Mouse (Mus musculus): ENCODE measurements at regions not wholly inside any gene's neighbourhood (a gene's known extent, or its start where the extent isn't known, plus 50 kb on each side); places are given as distances from the start of the nearest gene placed in this dataset.

DNA sequence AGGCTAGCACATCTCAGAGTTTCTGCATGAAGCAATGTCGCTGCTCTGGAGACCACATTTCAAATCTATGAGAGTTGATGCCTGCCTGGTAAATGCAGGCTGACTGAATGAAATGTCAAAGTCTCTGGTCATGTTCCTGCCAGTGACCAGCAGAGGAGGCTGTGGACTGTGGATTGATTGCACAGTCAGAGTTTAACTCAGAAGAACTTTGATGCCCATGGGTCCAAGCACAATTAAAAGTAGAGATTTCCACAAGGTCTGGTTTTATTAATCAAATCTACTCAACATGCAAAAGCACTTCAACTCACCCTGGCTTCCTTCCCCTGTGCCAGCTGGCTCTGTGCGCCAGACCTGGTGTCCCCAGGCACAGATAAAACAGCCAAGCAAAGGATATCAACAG is 81.3 kb downstream of the Hsd17b3 start:
- no peak for DNase-seq (ENCODE audit: low spot score in 2 of 2)

DNA sequence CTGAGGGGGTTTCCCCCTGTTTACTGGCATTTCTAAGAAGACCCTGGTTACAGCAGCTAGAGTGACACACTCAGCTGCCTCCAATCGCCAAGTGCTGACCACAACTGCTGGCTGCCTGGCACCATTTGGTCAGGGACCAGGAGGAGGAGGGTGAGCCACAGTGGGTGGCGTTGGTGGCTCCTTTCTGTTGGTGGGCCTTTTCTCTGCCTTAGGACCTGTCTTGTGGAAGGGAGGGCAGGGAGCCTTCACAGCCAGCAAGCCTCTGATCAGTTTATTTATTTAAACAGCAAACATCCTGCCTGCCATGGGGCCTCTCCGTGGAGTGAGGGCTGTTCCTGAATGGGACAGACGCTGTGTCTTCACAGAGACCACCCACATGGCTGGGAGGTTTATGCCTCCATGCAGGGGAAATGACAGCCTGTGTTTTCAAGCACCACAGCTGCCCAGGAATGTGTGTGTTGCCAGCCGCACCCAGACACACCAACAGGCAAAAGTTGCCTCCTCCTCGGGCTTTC is 86.0 kb downstream of the Hsd17b3 start:
- no peak for DNase-seq (ENCODE audit: low spot score in 2 of 2)

DNA sequence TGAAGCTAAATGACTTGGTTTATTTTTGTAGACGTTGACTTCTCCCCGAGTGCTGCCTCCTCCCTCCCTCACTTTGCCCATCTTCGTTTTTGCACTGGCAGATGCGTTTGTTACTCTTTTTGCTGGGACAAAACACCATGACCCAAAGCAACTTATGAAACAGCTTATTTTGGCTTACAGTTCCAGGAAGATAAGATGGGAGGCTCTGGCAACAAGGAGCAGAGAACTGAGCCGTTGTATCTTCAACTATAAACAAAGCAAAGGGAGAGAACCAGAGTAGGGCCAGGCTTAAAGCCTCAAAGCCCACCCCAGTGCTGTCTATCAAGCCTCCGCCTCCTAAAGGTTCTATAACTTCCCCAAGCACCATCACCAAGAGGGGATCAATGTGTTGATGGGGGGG is 88.7 kb downstream of the Hsd17b3 start:
- DNase-seq (ENCODE audit: low spot score in 2 of 2), result peak in 1 of 2 experiments; percentile 19

DNA sequence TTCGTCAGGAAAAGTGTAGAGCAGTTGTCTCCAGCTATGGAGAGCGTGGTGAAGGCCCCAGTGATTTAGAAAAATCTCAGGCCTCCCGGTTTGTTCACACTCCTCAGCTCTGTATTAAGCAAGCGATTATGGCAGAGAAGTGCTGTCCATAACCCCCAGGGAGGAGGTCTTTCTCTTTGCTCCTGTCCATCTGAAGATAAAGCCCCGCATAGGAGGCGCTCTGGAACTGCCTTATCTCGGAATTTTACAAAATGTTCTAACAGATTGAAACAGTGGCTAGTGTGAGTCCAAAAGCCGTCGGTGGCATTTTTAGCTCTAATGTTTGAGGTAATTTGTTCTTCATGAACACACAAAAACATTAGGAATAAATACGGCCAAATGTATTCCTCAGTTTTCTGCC is 90.4 kb downstream of the Hsd17b3 start:
- peak; percentile 49 to 53 for DNase-seq (ENCODE audit: low spot score in 2 of 2)

DNA sequence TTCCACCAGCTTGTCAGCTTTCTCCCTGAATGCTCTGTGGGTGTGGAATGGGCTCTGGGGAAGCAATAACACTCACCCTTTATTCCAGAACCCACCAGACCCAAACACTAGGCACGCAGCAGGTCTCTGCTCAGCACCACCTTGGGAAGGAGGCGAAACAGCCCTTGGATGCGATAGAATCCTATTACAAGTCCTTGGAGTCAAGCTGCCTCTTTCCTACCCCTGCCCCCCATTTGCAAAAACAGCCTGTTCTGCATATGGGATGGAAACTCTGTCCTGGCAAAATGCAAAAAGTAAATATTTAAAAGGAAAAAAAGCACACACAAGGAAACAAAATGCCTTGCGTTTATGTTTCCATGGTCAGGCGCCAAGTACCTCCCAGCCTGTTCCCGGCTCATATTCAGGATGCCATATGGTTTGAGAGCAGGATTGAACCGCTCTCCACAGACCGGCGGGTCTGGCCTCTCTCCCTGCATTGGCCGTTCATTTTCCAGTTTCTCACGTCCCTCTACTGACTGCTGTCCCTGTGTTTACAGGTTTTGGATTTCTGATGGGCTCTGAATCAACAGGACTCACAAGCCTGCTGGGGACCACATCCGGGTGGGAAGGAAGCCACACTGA is 95.1 kb downstream of the Hsd17b3 start:
- no peak for DNase-seq (ENCODE audit: low spot score in 2 of 2)

DNA sequence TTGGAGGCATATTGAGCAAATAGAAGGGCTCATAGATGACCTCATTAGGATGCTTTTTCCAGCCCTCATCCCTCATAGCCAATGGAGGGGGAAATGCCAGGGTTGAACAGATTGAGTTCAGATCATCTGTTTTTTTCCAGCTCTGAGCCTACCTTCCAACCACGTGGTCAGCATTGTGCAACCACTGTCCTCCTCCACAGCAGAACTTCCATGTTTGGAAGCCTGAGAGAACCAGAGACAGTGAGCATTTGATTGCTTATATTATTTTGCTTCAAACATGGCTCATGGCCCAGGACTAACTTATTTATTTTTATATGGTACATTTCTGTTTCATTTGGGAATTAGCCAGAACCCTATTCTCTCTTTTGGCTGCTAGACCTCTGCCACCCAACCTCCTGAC is 96.0 kb downstream of the Hsd17b3 start:
- DNase-seq (ENCODE audit: low spot score in 2 of 2), result no peak

DNA sequence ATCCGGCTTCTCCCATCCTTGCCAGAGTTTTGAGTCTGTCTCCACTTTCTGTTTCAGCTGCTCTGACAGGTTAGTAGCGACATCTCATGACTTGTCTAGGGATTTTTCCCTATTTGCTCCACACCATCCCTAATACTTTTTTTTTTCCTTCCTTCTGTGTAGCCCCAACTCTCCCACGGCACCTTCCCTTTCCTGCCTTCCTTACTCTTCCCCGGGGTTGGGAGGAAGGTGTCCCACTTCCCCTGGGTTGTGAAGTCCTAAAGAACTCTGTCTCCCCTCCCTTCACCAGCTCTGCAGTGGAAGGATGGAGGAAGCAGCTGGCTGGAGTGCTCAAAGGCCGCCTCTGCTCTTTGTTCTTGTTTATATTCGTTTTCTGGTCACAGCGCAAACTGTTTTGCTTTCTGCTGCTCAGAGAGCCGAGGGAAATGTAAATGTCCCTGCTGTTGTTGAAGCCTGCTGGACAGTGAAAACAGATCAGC is 98.5 kb downstream of the Hsd17b3 start:
- DNase-seq (ENCODE audit: low spot score in 2 of 2), result peak in 1 of 2 experiments; percentile 15

DNA sequence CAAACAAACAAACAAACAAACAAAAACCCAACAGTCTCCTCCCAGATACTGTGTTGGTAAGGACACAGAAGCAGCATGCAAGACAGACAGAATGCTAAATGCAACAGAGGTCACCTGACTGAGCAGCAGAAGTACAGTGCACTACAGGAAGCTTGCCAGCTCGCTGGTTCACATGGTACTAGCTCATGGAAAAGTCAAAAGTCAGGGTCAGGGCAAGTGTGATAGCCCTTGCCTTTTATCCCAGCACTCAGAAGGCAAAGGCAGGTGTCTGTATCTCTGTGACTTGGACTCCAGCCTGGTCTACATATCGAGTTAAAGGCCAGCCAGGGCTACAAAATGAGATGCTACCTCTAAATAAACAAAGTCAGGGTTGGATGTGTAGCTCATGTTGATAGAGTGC is 99.3 kb downstream of the Hsd17b3 start:
- no peak for DNase-seq (ENCODE audit: low spot score in 2 of 2)

DNA sequence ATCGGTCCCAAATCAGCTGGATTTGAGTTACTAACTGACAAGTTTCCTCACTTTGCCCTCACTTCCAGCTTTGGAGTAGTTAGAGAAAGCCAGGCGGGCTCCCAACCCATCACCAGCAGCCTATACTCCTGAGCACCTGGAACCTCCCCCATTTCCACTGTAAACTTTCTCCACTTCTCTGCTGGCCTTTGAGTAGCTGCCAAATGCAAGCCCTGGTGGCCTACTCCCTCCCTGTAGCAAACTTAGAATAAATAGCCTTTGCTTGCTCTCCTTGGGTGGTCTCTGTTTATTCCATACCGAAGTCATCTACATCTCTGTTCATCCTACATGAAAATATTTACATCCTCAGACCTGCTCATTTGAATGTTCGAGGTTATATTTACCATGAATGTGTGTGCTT is 100.8 kb downstream of the Hsd17b3 start:
- no peak for DNase-seq (ENCODE audit: low spot score in 2 of 2)

DNA sequence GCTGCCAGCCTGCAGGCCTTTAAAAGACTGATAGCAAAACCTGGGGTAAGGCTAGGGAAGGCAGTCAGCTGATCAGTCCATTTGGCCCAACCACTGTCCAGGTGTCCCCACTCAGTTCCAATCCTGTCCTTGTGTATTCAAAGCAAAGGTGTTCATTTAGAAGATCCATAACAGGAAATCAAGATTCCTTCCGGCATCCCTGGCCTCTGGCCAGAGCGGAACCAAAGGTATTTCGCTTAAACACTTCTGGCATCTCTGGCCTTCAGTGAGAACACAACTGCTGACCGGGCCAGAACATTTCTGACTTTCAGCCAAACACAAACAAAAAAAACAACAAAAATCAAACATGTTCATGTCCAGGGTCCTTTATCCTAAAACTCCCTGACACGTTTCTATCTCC is 102.3 kb downstream of the Hsd17b3 start:
- peak; percentile 59 to 69 for DNase-seq (ENCODE audit: low spot score in 2 of 2)

DNA sequence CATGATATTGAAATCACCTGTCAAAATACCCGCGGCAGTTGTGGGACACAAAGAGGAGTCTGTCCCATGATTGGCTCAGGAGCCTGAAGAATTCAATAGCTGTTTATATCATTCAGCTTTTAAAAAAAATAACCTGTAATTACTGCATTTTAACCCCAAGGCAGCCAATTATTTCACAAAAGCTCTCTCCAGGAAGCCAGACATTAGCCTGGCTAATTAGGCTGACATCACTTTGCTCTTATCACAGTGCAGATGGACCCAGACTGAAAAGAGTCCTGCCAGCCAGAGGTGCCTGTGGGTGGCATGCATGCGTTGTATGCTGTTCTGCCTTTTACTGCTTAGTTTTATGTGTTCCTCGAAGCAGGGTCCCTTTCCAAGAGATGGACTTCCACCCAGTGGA is 103.4 kb downstream of the Hsd17b3 start:
- DNase-seq (ENCODE audit: low spot score in 2 of 2), result no peak

DNA sequence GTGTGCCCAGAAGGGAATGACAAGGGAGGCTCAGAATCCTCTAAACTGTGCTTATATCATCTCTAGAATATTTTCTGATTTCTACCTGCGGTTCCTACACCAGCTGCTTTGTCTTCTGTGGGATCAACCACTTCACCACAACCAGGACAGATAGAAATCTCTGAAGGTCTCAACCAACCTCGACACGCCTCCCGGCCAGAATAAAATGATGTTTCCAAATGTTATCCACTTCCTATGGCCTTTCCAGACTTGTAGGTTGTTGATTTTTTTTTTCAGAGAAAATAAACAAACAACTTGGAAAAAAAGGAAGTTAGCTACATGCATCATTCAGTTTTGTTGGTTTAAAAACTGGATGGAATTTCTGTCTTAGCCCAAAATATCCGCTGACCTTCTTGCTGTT is 103.9 kb downstream of the Hsd17b3 start:
- peak; percentile 23 to 26 for DNase-seq (ENCODE audit: low spot score in 2 of 2)

DNA sequence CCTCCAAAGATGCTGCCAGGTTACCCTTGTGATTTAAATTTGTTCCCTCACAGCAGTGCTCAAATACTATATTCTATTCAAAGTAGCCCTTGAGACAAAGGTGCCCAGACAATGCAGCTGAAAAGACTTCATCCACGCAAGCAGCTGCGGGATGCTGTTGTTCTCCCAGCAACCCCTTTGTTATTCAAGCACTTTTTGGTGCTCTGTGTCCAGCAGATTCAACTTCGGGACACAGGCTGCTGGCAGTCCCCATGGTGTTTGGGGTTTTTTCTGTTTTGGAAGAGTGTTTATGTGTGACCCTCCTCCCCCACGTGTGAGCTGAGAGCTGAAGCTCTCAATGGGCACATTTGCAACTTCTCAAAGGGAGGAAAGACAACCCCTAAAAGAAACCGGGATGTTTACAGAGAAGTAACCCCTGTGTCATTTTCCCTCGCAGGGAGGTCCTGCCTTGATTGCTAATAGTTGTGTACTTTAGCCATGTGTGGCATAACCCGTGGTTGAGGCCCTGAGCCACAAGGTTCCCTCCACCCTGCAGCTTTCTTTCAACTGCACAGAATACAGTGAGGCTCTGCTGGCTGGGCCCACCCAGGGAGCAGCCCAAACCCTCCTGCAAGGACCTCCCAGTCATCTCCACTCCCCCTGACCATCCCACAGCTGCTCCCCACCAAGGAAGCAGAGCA is 108.9 kb downstream of the Hsd17b3 start:
- no peak for DNase-seq (ENCODE audit: low spot score in 2 of 2)

DNA sequence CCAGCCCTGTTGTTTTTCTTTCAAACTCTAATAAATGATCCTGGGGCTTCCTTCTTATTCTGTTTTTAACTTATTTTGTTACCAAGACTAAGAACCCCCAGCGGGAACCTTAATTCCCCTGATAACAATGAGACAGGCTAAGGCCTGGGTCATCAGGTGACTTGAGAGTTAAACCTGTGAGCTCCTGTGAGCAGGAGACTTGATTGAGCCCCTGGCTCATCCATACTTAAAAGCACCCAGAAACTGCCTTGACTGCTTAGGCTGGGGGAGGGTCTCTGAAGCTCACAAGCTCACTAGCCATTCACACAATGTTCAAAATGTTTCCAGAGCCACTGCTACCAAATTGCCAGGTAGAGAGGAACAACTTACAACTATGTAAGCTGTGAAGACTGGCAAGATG is 109.4 kb downstream of the Hsd17b3 start:
- DNase-seq (ENCODE audit: low spot score in 2 of 2), result no peak

DNA sequence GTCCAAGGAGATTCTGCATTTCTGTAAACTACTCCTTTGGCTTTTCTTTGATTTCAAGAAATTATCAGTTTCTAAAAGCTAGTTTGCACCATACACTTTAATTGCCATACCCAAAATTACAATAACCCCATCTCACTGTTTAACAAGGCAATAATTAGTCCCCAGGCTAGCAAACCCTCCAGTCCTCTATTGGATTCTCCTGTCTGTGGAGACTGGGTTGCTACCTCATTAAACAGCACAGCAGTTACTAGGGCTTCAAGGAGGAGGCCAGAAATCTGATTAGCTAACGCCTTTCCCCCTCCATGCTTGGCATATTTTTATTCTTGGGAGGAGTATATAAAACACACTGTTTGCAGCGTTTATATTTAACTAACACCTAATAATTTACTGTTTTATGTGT is 119.1 kb downstream of the Hsd17b3 start:
- DNase-seq (ENCODE audit: low spot score in 2 of 2), result no peak

DNA sequence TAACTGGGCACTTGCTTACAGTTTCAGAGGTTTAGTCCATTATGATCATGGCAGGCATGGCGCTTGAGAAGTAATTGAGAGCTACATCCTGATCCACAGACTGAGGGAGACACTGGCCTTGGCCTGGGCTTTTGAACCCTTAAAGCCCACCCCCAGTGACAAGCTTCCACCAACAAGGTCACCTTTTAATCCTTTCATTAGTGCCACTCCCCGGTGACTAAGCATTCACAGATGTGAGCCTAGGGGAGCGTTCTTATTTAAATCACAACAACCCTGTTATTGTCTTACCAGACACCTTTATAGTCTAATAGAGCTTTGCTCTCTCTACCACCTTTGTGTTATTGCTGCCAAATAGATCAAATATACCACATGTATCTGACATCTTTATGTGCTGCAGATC is 120.4 kb downstream of the Hsd17b3 start:
- no peak for DNase-seq (ENCODE audit: low spot score in 2 of 2)

DNA sequence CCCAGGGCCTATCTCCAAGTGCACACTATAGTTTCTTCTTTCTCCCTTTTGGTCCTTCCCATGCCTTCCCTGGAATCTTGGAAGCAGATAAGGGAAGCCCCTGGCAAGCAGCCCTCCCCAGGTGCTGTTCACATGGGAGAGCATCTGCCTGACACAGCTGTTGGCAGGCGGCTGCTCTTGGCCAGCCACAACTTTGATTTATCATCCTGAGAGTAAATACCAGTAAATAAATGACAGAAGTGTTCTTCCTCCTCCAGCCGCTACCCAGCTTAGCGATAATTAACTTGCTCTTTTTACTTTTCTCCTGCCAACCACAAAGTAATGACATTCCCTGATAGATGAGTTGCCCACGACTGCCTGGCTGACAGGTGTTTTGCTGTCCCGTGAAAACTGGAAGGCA is 131.9 kb downstream of the Hsd17b3 start:
- no peak for DNase-seq (ENCODE audit: low spot score in 2 of 2)

DNA sequence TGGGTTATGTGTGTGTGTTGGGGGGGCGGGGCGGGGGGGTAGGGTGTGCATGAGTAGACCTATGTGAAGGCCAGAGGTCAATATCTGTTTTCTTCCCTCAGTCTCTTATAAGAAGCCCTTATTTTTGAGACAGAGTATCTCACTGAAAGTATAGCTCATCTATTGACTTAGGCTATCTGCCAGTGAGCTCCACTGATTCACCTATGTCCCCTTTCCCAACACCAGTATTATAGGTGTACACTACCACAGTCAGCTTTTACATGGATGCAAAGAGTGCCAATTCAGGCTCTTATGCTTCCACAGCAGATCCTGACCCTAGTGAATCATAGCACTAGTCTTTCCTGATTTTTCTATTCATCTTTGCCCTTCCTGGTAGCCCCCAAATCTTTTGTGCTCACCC is 134.7 kb downstream of the Hsd17b3 start:
- DNase-seq (ENCODE audit: low spot score in 2 of 2), result no peak

DNA sequence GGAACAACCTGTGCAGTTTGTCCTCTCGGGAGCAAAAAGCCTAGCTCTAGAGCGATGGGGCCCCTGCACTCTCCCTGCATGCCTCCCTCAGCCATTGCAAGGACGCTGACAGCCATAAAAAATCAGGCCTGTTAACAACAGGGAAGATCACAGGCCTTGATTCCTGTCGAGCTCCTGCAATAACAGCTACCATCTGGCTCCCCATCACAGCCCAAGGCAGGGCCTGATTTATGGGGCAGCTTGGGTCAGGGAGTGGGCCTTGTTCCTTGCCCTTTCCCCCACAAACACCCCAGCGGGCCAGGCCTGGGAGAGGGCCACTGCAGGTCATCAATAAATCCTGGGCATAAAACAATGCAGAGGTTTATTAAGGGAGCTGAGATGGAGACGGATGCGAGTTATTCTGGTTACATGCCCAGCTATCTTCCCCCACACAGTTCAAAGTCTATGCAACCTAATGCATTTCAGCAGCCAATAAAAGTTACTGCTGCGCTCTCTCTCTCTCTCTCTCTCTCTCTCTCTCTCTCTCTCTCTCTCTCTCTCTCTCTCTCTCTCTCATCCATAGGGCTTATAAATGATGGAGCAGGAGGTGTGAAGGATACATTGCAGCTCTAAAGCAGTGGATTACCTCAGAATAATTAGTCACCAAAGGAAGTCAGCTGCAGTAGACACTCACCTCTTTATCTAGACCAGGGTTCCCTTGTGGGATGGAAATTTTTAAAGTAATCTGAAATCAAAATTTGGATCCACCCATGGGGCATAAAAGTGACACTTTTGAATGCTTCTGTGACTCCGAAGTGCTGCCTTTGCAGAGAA is 136.9 kb downstream of the Hsd17b3 start:
- DNase-seq (ENCODE audit: low spot score in 2 of 2), result no peak

DNA sequence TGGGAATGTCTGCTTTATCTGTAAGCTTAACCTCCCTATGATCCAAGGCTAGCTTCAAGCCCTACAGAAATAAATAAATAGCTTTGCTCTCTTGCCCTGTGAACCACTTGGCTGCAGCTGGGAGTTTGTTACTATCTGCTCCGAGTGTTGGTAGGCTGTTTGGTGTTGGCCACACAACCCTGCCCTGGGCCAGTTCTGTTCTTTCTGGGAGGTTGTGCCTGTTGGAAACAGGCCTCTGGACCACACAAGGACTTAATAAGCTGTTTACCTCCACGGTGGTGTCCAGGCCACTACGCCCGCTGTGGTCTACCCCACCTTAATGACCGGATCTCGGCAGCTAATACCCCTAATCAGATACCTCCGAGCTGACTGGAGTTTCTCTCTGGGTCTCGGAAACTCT is 136.1 kb downstream of the Ercc6l2 start:
- DNase-seq (ENCODE audit: low spot score in 2 of 2), result no peak
